ENCODE assay signal across 14 mouse cellular contexts in genomic region chr16:18539281-18539680, GRCm38 (mm10). TPM values are rescaled to one million over a fixed set of nuclear protein-coding genes. Genes with fewer than 3 reads are reported as not detected.
"Had no signal": no experiment of that assay in that cellular context is flagged by ENCODE, and none has a peak within 500 bp of the region (broad histone marks: within the 10 kb centered on the region; RNA-seq: fewer than 3 reads in every experiment).

No protein-coding gene starts in this region.

- DNase-seq: lung, embryonic 14.5 days; lung, postnatal 10 days; lung, postnatal 4 days; midbrain, embryonic 14.5 days; retina, postnatal 1 day; right cerebral cortex, adult 18-20 months; right cerebral cortex, postnatal 25 days; right cerebral cortex, postnatal 4 days; spleen, adult 18-20 months; thymus, adult 18-20 months; thymus, postnatal 14 days; thymus, postnatal 36 days had no signal

RNA-seq across cellular contexts. Expression of gene Tbx1, which starts 51.2 kb away (rescaled TPM):
- total RNA-seq: megakaryocyte, adult 5-6 weeks; megakaryocyte-erythroid progenitor cell, adult 5-6 weeks had no signal
